Mouse (Mus musculus): Measurements from ENCODE around the gene Dhx34. TPM values are rescaled to one million over a fixed set of nuclear protein-coding genes. Genes with fewer than 3 reads are reported as not detected.

Dhx34 gene
- polyA plus RNA-seq, 1 experiment, result 11.7 TPM

DNA sequence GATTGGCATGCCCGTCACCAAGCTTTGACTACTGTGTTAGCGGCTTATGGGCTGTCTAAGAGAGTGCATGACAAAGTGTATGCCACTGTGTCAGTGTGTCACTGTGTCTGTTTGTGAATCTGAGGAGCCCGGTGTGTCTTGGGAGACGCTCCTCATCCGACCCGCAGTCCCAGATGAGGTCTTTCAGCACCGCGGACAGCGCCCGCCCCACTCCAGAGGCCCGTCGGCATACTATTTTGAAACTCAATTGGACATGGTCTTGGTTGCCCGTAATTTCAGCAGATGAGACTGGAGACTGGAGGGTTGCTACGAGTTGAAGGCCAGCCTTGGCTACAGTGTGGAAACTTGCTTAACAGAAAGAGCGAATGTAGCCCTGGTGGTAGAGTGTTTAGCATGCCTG, 74.2 kb downstream of the Dhx34 start:
- Histone ChIP-seq H3K4me3 (replicated peaks; ENCODE audit: insufficient read depth, low read depth, low read length) (no peak overlapping the region), H3K4me1 (ENCODE audit: control insufficient read depth, insufficient read depth, low read length) (peaks cover 72% of the 10 kb centered on the region), H3K27ac (ENCODE audit: insufficient read depth, low read length) (peak overlapping the region; percentile 98), H3K27me3 (ENCODE audit: control insufficient read depth, insufficient read depth, low read length) (no peaks in the 10 kb centered on the region)
- TF ChIP-seq POLR2A (IDR thresholded peaks at IDR 0.05; ENCODE audit: borderline replicate concordance, insufficient read depth, low read length), result no peak
- no peak for TF ChIP-seq CTCF (IDR thresholded peaks at IDR 0.05; ENCODE audit: borderline replicate concordance, insufficient read depth, low read depth, low read length)
- DNase-seq, result peak; percentile 36 to 50
- 32% methylated on average over 15 of the region's 15 CpGs for WGBS

Other genes with a start within 250 kb of the Dhx34 start
- gene Bicra, start 174.1 kb downstream of the Dhx34 start, polyA plus RNA-seq (2012; rRNA removed), result 12.3 and 12.4 TPM in 2 replicates
- gene Zfp541, start 160.2 kb downstream of the Dhx34 start, polyA plus RNA-seq (2012; rRNA removed), result 0.16 and 0.28 TPM in 2 replicates
- gene Napa, start 123.6 kb downstream of the Dhx34 start, polyA plus RNA-seq (2012; rRNA removed), result 447 and 471 TPM in 2 replicates
- gene Kptn, start 102.1 kb downstream of the Dhx34 start, polyA plus RNA-seq (2012; rRNA removed), result 56.4 and 60.5 TPM in 2 replicates
- gene Slc8a2, start 92.2 kb downstream of the Dhx34 start, polyA plus RNA-seq (2012; rRNA removed), result 84.6 and 116 TPM in 2 replicates
- gene Meis3, start 46.9 kb downstream of the Dhx34 start, polyA plus RNA-seq (2012; rRNA removed), result 93.5 and 94.2 TPM in 2 replicates
- 0.19 and 0.20 TPM in 2 replicates for gene C5ar2, start 22.1 kb upstream of the Dhx34 start, polyA plus RNA-seq (2012; rRNA removed)
- 0.75 and 0.95 TPM in 2 replicates for gene C5ar1, start 37.5 kb upstream of the Dhx34 start, polyA plus RNA-seq (2012; rRNA removed)
- gene Inafm1, start 51.6 kb upstream of the Dhx34 start, polyA plus RNA-seq (2012; rRNA removed), result 60.1 and 61.1 TPM in 2 replicates
- gene Ccdc9, start 64.8 kb upstream of the Dhx34 start, polyA plus RNA-seq (2012; rRNA removed), result 81.1 and 91.1 TPM in 2 replicates
- gene Bbc3, start 86.4 kb upstream of the Dhx34 start, polyA plus RNA-seq (2012; rRNA removed), result 17.0 and 20.3 TPM in 2 replicates
- 78.2 and 84.0 TPM in 2 replicates for gene Sae1, start 165.8 kb upstream of the Dhx34 start, polyA plus RNA-seq (2012; rRNA removed)
- 42.0 and 50.2 TPM in 2 replicates for gene Zc3h4, start 178.9 kb upstream of the Dhx34 start, polyA plus RNA-seq (2012; rRNA removed)
- gene Tmem160, start 230.7 kb upstream of the Dhx34 start, polyA plus RNA-seq (2012; rRNA removed), result 89.6 and 98.6 TPM in 2 replicates